Mouse (Mus musculus) spleen, embryonic (tissue): ENCODE results near the gene Mgmt.

Experiments used
- CTCF ChIA-PET: fragments of 350-600 bp; sonication (Branson Sonifier 250); formaldehyde crosslinking; loops from one replicate; lab custom pipeline; 2022; lab: Charles Lee

The Mgmt gene

DNA sequence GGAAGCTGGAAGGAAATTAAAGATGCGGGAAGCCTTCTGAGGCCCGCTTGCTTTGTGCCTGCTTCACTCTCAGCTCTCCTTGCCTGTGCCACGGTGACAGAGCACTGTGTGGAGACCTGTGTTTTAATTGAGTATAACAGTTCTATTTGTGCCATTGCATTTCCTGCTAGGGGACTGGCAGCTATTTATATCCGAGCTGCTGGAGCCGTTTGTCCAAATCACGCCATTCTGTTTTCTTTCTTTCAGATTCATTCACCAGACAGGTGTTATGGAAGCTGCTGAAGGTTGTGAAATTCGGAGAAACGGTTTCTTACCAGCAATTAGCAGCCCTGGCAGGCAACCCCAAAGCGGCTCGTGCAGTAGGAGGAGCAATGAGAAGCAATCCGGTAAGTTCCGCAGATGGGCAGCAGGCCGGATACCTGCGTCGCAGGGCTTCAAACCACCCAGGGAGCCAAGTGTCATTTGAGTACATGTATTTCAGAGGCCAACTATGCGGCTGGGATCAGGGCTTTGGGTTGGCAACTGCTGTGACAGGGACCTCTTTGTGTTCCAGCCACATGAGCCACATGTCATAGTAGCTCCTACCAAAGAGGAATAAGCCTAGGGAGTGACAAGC, 226.9 kb downstream of the Mgmt start:
- CTCF ChIA-PET: no interaction called here

DNA sequence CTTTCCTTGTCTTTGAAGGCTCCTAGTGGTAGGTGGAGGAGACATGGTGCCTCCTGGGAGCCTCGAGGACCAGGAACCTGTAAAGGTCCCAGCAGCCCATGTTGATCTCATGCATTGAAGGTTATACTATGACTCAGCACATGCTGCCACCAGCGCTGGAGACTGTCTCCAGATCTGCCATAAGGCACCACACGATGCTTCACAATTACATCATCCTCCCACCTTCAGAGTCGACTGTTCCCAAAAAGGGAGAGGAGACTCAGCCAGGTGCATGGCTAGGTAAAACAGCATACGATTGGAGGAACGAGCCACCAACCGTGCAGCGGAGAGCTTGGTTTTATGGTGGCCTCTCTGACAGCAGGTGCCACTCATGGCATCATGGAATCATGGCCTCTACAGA, 234.3 kb downstream of the Mgmt start:
- CTCF ChIA-PET: interaction anchor here (0.5 to 0.7 kb wide), 2 partner anchors 27 to 642 kb away, joined by 5 to 20 read pairs; no protein-coding TSS in a partner anchor

DNA sequence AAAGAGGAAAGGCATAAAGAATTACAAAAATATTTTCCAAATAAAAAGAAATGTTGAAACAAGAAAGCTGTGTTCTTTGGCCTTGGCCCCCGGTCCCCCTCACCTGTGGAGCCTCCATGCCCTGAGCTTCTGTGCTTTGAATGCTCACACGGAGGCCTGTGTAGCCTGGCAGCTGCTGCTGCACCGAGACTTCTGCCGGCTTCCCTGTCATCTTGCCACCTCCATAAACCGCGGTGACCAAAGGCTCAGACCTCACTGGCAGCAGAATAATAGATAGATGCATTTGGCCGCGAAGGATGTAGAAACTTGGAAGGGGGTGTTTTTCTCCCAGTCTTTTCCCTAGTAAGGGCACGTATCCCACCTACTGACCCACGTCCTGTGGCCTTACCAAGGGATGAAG, 235.8 kb downstream of the Mgmt start:
- CTCF ChIA-PET: no interaction called here

DNA sequence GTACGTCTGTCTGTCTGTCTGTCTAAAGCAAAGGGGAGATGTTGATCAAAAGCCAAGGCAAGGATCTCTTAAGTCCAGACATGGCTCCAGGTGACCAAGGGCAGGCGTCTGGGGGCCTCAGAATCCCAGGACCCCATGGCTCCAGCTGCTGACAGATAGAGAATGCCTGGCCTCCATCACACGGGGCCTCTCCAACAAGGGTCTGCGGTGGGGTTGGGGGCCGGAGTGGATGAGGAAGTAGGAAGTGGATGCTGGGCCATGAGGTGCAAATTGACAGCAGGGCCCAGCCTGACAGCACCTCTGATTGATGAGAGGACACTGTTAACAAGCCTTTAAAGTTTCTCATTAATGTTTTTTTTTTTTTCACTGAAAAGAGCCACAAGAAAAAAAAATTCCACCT, 237.5 kb downstream of the Mgmt start:
- CTCF ChIA-PET: no interaction called here

DNA sequence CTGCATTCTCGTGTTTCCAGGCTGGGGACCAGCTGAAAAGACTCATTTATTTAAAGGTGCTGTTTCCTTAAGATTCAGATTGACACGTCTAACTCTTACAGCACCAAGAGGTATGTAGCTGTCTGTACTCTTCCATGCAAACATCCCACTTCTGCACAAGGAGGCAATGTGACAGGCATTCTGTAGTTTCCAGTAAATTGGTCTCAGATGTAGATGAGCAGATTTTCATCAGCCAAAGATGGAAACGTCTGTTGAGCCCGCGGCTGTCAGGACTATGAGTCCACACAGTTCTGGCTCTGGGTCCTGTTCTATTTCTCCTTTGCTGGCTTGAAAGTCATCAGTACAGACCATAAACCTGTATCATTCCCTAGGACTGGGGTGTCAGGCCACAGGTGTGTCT, 243.7 kb downstream of the Mgmt start:
- CTCF ChIA-PET: no interaction called here

DNA sequence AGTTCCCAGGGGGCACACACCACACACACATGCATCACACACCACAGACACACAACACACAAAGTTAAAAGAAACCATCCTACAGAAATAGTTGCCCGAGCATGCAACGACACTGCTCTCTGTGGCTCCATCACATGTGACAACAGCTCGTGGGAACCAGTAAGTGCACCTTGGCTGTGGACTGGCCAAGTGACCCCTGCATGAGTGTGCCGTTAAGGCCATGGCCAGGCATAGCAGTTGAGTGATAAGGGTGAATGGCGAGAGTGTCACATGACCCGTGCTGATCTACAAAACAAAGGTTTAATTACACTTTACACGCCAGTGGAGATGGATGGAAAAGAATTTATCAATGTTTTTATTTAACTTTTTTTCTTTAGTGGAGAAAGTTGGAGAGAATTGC, 245.9 kb downstream of the Mgmt start:
- CTCF ChIA-PET: no interaction called here

DNA sequence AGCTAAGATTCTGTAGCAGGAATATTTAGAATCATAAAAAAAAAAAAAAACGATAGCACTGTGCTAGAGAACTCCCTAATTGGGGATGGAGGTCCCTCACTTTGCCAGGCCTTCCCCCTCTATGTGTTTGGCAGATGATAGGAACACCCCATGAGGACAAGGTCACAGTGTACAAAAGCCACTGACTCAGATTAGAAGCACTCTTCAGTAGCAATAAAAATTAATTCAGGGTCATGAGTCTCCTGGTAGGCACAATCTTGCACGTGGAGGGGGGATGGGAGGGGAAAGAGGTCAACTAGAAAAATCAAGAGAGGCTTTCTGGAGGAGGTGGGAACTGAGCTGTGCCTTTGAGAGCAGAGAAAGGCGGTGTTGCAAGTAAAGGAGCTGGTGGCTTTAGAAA, 247.0 kb downstream of the Mgmt start:
- CTCF ChIA-PET: no interaction called here

DNA sequence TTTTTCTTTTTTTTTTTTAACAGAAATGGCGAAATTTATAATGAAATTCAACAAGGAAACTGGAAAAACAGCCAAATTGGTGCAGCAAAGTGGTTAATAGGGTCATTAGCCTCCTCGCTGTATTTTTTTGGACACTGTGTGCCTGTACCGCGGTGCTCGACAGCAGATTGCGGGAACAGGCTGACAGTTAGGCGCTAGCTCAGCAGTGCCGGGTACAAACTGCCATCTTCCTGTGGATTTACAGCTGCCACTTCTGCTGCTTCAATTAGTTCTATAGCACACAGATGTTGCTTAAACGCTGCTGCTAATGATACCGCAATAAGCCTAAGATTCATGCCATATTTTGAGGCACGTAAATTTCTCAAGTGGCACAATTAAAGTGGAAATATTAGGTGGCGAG, 252.7 kb downstream of the Mgmt start:
- CTCF ChIA-PET: no interaction called here

DNA sequence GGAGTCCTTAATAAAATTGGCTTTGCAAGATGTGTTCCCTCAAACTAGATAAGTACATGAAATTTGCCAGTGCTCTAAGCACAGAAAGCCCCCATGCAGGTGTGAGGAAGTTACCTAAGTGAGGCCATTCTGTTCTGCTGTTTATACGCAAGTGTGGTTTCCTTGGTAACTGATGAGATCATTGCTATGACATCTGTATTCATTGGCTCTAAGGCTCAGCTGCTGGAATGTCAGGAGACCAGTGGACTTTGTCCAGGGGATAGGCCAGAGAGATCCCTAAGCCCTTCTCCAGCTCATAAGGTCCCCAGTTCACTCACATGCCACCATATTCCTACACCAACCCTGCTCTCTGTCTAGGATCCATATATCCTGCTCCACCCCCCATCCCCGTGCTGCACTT, 257.4 kb downstream of the Mgmt start:
- CTCF ChIA-PET: no interaction called here

DNA sequence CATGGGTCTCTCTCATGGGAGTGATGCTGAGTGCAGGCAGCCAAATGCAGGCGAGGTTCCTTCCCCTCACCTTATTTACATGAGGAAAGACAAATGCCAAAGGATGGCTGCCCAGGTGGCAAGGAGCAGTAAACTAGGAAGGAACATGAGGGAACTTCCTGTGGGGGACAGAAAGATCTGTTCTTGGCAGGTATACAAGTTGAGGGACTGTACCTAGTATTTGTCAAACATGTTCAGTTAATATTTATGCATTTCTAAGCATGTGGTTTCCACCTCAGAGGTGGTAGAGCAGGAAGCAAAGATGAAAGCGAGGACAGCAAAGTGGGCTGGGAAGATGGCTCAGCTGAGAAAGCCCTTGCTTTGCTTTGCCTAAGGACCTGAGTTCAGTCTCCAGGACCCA, 260.2 kb downstream of the Mgmt start:
- CTCF ChIA-PET: no interaction called here

DNA sequence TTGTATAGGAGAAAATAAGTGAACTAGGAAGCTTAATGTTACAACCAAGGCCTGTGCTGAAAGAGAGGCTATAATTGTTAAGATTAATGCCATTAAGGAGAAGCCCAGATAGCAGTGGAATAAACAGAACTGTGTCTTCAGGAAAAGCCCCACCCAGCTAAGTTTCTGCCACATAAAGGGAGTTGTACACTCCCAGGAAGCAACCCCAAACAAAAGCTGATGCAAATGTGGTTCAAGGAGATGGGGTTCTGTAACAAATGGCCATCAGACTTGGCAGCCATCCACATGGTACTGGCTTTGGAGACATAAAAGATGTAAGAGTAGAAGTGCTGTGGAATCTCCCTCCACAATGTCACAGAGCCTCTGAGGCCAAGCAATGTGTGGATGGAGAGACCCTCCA, 264.7 kb downstream of the Mgmt start:
- CTCF ChIA-PET: no interaction called here

DNA sequence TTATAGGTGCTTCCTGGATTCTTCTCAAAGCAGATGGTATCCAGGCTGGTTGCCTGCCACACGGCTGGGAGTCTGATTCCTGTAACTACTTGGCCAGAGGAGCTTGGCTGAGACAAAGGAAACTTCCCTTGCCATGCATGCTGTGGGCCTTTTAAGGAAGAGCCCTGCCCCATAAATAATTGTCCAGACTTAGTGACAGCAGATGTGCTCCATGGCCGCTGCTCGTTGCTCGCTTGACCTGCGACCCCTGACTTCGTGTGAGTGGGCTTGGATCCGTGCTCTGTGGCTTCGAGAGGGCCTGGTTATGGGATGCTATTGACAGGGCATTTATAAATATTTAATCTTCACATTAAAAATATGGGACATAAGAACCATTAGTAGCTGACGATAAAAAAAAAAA, 277.9 kb downstream of the Mgmt start:
- CTCF ChIA-PET: no interaction called here
